Mouse (Mus musculus) hindbrain, embryonic 14.5 days (tissue): ENCODE measurements around the gene Gm6685. TPM values are rescaled to one million over a fixed set of nuclear protein-coding genes. Genes with fewer than 3 reads are reported as not detected.

Experiments used
- ATAC-seq: fragments of 200-750 bp; cut with Nextera tagmentation; 2 replicates; pipeline ENCODE4 v1.8.0; 2017; ENCODE audit warnings: moderate number of reproducible peaks, mild to moderate bottlenecking, moderate TSS enrichment, moderate library complexity; ENCODE audit not compliant: low FRiP score
- DNase-seq: peaks from one replicate; pipeline ENCODE4 v3.0.0-alpha.2; 2015; ENCODE audit warnings: low spot score
- H3K27ac ChIP-seq: fragments of 300-500 bp; sonication (generic); 2 replicates; pipeline ENCODE4 v1.5.1; 2014; ENCODE audit warnings: mild to moderate bottlenecking, moderate library complexity
- H3K27me3 ChIP-seq: fragments of 300-500 bp; sonication (generic); 2 replicates; pipeline ENCODE4 v1.6.1; 2014; ENCODE audit warnings: mild to moderate bottlenecking, low read length, mixed read lengths; ENCODE audit not compliant: control insufficient read depth, insufficient read depth
- H3K36me3 ChIP-seq: fragments of 300-500 bp; sonication (generic); replicated peaks from 2 replicates; pipeline ENCODE4 v1.6.1; 2014; ENCODE audit not compliant: control insufficient read depth, insufficient read depth
- H3K4me1 ChIP-seq: fragments of 300-500 bp; sonication (generic); replicated peaks from 2 replicates; pipeline ENCODE4 v1.6.1; 2014; ENCODE audit warnings: antibody characterized with exemption, low read length, mixed read lengths; ENCODE audit not compliant: control insufficient read depth, insufficient read depth
- H3K4me2 ChIP-seq: fragments of 300-500 bp; sonication (generic); replicated peaks from 2 replicates; pipeline ENCODE4 v1.6.1; 2014; ENCODE audit warnings: mild to moderate bottlenecking, moderate library complexity
- H3K4me3 ChIP-seq: fragments of 300-500 bp; sonication (generic); replicated peaks from 2 replicates; pipeline ENCODE4 v1.5.1; 2014; ENCODE audit warnings: mild to moderate bottlenecking, low read length
- H3K9ac ChIP-seq: fragments of 300-500 bp; sonication (generic); 2 replicates; pipeline ENCODE4 v1.6.1; 2014
- H3K9me3 ChIP-seq: fragments of 300-500 bp; sonication (generic); 2 replicates; pipeline ENCODE4 v1.6.1; 2016; ENCODE audit warnings: low read length; ENCODE audit not compliant: control insufficient read depth
- WGBS: fragments of 180-500 bp; shearing (Covaris S2); extraction: QIAGEN DNeasy Blood & Tissue Kit; methylation state at CpG from one replicate; pipeline ENCODE4 v1.1.7; 2014; 5-methylcytosine and 5-hydroxymethylcytosine counted together
- polyA plus RNA-seq: library from polyadenylated mRNA; unstranded; fragments of >200 nt; fragmentation: Nextera tagmentation; extraction: Ambion mirVana; gene quantifications from 2 replicates; pipeline ENCODE4 v1.2.1, GENCODE M21; 2014

The Gm6685 gene
- polyA plus RNA-seq, 1 experiment from 2014 or later, result not detected

DNA sequence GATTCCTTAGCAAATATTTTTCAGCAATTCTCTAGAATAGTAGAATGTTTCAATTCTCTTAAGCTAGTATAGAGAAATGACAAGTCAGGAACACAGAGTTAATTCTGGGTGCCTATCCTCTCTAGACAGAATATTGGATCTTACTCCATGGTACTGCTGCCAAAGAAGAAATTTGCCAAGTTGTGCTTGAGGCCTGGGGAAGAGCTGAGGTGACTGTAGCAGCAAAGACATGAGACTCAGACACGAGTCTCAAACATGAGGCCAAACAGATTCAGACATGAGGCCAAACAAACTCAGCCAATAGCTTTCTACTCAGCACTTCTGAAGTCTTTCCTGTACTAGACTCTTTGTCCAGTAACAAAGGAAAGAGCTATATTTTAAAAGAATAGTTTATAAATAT is 26.3 kb downstream of the Gm6685 start:
- Histone ChIP-seq H3K4me3 (no peak overlapping the region), H3K27me3 (no peaks in the 10 kb centered on the region), H3K4me2 (no peak overlapping the region), H3K36me3 (no peaks in the 10 kb centered on the region), H3K9ac (no peak overlapping the region), H3K4me1 (no peaks in the 10 kb centered on the region), H3K27ac (no peak overlapping the region), H3K9me3 (no peaks in the 10 kb centered on the region)
- ATAC-seq (no peak), DNase-seq (no peak)
- WGBS, result 75% methylated on average over 1 of the region's 1 CpGs

DNA sequence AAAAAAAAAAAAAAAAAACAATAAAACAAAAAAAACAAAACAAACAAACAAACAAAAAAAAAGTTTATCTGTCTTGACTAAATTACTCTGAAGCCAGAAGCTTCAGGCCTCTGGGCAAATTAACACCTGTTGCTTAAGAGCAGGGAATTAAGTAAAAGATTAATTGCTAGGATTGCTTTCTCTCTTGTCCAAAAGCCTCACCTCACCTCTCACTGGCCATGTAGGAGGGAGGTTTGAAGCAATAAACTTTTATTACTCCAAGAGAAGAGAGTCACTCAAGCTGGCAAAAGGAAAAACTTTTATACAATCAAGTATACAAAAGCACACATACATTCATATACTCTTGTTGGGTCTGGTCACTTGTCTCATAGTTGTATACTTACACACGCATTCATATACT is 31.9 kb downstream of the Gm6685 start:
- no peak overlapping the region for H3K4me2 ChIP-seq
- WGBS, result 98% methylated on average over 1 of the region's 1 CpGs
- H3K9me3 ChIP-seq, result no peaks in the 10 kb centered on the region
- no peak overlapping the region for H3K4me3 ChIP-seq
- no peak overlapping the region for H3K9ac ChIP-seq
- DNase-seq, result no peak
- no peak for ATAC-seq
- H3K27me3 ChIP-seq, result no peaks in the 10 kb centered on the region
- H3K36me3 ChIP-seq, result no peaks in the 10 kb centered on the region
- H3K4me1 ChIP-seq, result no peaks in the 10 kb centered on the region
- H3K27ac ChIP-seq, result no peak overlapping the region

DNA sequence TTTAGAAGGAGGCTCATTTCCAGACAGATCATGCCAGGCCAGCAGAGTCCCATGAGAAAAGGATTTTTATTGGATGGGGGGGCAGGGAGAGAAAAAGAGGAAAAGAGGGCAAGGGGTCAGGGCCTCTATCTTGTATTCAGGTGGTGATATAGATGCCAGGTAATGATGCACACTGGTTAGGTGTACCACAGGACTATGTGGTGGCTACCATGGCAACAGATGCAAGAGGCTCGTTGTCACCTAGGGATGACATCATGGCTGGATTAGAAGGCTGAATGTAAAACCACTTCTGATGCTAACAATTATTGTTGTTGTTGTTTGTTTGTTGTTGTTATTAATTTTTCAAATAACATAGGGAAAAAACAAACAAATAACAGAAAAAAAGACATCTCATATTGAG is 49.2 kb downstream of the Gm6685 start:
- ATAC-seq, result no peak
- WGBS, result 77% methylated on average over 1 of the region's 1 CpGs
- H3K9me3 ChIP-seq, result no peaks in the 10 kb centered on the region
- DNase-seq, result no peak
- no peaks in the 10 kb centered on the region for H3K36me3 ChIP-seq
- no peak overlapping the region for H3K9ac ChIP-seq
- H3K27me3 ChIP-seq, result no peaks in the 10 kb centered on the region
- no peak overlapping the region for H3K4me2 ChIP-seq
- H3K4me1 ChIP-seq, result no peaks in the 10 kb centered on the region
- no peak overlapping the region for H3K4me3 ChIP-seq
- no peak overlapping the region for H3K27ac ChIP-seq

Other genes starting within 250 kb of the Gm6685 start
- gene Ccdc85a, start 244.5 kb upstream of the Gm6685 start, polyA plus RNA-seq, result 36.3 and 44.1 TPM in 2 replicates